Mouse (Mus musculus) midbrain, embryonic 11.5 days (tissue): ENCODE data around the gene Arl10. TPM values are rescaled to one million over a fixed set of nuclear protein-coding genes. Genes with fewer than 3 reads are reported as not detected.

Source experiments
- ATAC-seq: fragments of 200-750 bp; cut with Nextera tagmentation; 2 replicates; pipeline ENCODE4 v1.8.0; 2017; ENCODE audit warnings: moderate TSS enrichment, moderate library complexity; ENCODE audit not compliant: low FRiP score
- DNase-seq: peaks from one replicate; pipeline ENCODE4 v3.0.0; 2015; ENCODE audit warnings: low spot score; ENCODE audit errors: missing footprints
- H3K27ac ChIP-seq: fragments of 300-500 bp; sonication (generic); 2 replicates; pipeline ENCODE4 v1.5.1; 2014; ENCODE audit warnings: low read depth, low read length
- H3K27me3 ChIP-seq: fragments of 300-500 bp; sonication (generic); 2 replicates; pipeline ENCODE4 v1.6.1; 2014; ENCODE audit warnings: mild to moderate bottlenecking, low read length, moderate library complexity, mixed read lengths; ENCODE audit not compliant: control insufficient read depth, insufficient read depth
- H3K36me3 ChIP-seq: fragments of 300-500 bp; sonication (generic); 2 replicates; pipeline ENCODE4 v1.6.1; 2014; ENCODE audit warnings: mild to moderate bottlenecking, low read length, moderate library complexity, mixed read lengths; ENCODE audit not compliant: control insufficient read depth, insufficient read depth
- H3K4me1 ChIP-seq: fragments of 300-500 bp; sonication (generic); 2 replicates; pipeline ENCODE4 v1.6.1; 2014; ENCODE audit warnings: low read length; ENCODE audit not compliant: control insufficient read depth, insufficient read depth
- H3K4me2 ChIP-seq: fragments of 300-500 bp; sonication (generic); 2 replicates; pipeline ENCODE4 v1.6.1; 2014; ENCODE audit warnings: mild to moderate bottlenecking, moderate library complexity
- H3K4me3 ChIP-seq: fragments of 300-500 bp; sonication (generic); 2 replicates; pipeline ENCODE4 v1.5.1; 2014; ENCODE audit warnings: low read depth, low read length
- H3K9ac ChIP-seq: fragments of 300-500 bp; sonication (generic); 2 replicates; pipeline ENCODE4 v1.6.1; 2014; ENCODE audit warnings: low read length
- H3K9me3 ChIP-seq: fragments of 300-500 bp; sonication (generic); 2 replicates; pipeline ENCODE4 v1.6.1; 2016; ENCODE audit warnings: low read length; ENCODE audit not compliant: control insufficient read depth
- WGBS: fragments of 180-500 bp; shearing (Covaris S2); extraction: QIAGEN DNeasy Blood & Tissue Kit; methylation state at CpG from one replicate; pipeline ENCODE4 v1.1.7; 2014; 5-methylcytosine and 5-hydroxymethylcytosine counted together
- polyA plus RNA-seq: library from polyadenylated mRNA; unstranded; fragments of >200 nt; fragmentation: Nextera tagmentation; extraction: Ambion mirVana; gene quantifications from 2 replicates; pipeline ENCODE4 v1.2.1, GENCODE M21; 2014

Arl10 gene
- polyA plus RNA-seq, 1 experiment from 2014 or later = 29.7 TPM

GRCm38 (mm10) chr13:54591776-54592356, 17.1 kb downstream of the Arl10 start:
- Histone ChIP-seq H3K9me3 (no peaks in the 10 kb centered on the region), H3K27me3 (no peaks in the 10 kb centered on the region), H3K36me3 (peaks cover 2% of the 10 kb centered on the region; the same call in 1 of the 2 replicates), H3K27ac (no peak overlapping the region), H3K9ac (no peak overlapping the region), H3K4me3 (no peak overlapping the region), H3K4me1 (peaks cover 15% of the 10 kb centered on the region; the same call in 1 of the 2 replicates), H3K4me2 (no peak overlapping the region)
- DNase-seq = no peak
- 92% methylated on average over 8 of the region's 8 CpGs for WGBS
- ATAC-seq = no peak

- no peaks in the 10 kb centered on the region for H3K9me3 ChIP-seq
- no peaks in the 10 kb centered on the region for H3K27me3 ChIP-seq
- ATAC-seq (no peak), DNase-seq (no peak)
- peaks cover 14% of the 10 kb centered on the region; the same call in 1 of the 2 replicates for H3K4me1 ChIP-seq
- WGBS = 92% methylated on average over 11 of the region's 11 CpGs
- H3K27ac ChIP-seq = no peak overlapping the region
- no peak overlapping the region for H3K4me2 ChIP-seq
- H3K4me3 ChIP-seq = no peak overlapping the region
- H3K9ac ChIP-seq = no peak overlapping the region
- no peaks in the 10 kb centered on the region for H3K36me3 ChIP-seq
These were observed 18.8 kb downstream of the Arl10 start for GRCm38 (mm10) chr13:54593617-54594016.

GRCm38 (mm10) chr13:54596107-54596690, 21.4 kb downstream of the Arl10 start:
- Histone ChIP-seq H3K4me2 (no peak overlapping the region), H3K27ac (no peak overlapping the region), H3K4me1 (peaks cover 2% of the 10 kb centered on the region; the same call in 1 of the 2 replicates), H3K36me3 (no peaks in the 10 kb centered on the region), H3K9ac (no peak overlapping the region), H3K4me3 (no peak overlapping the region), H3K27me3 (no peaks in the 10 kb centered on the region), H3K9me3 (no peaks in the 10 kb centered on the region)
- 82% methylated on average over 8 of the region's 8 CpGs for WGBS
- no peak for ATAC-seq
- DNase-seq = no peak

GRCm38 (mm10) chr13:54596870-54597269, 22.1 kb downstream of the Arl10 start:
- no peak for ATAC-seq
- Histone ChIP-seq H3K9me3 (no peaks in the 10 kb centered on the region), H3K4me3 (no peak overlapping the region), H3K9ac (no peak overlapping the region), H3K27ac (no peak overlapping the region), H3K4me1 (no peaks in the 10 kb centered on the region), H3K27me3 (no peaks in the 10 kb centered on the region), H3K4me2 (no peak overlapping the region), H3K36me3 (no peaks in the 10 kb centered on the region)
- no peak for DNase-seq
- WGBS = 80% methylated on average over 5 of the region's 5 CpGs

- H3K27me3 ChIP-seq = no peaks in the 10 kb centered on the region
- no peak overlapping the region for H3K4me2 ChIP-seq
- H3K9ac ChIP-seq = no peak overlapping the region
These were observed 23.9 kb downstream of the Arl10 start for GRCm38 (mm10) chr13:54598622-54599143.

GRCm38 (mm10) chr13:54602639-54603111, 27.9 kb downstream of the Arl10 start:
- 61% methylated on average over 3 of the region's 3 CpGs for WGBS
- no peaks in the 10 kb centered on the region for H3K36me3 ChIP-seq

More at GRCm38 (mm10) chr13:54598622-54599143, 23.9 kb downstream of the Arl10 start:
- H3K36me3 ChIP-seq = no peaks in the 10 kb centered on the region
- H3K4me1 ChIP-seq = no peaks in the 10 kb centered on the region
- no peak overlapping the region for H3K27ac ChIP-seq
- H3K9me3 ChIP-seq = no peaks in the 10 kb centered on the region
- WGBS = 88% methylated on average over 12 of the region's 12 CpGs
- H3K4me3 ChIP-seq = no peak overlapping the region
- DNase-seq = no peak
- no peak for ATAC-seq

GRCm38 (mm10) chr13:54603501-54603900, 28.7 kb downstream of the Arl10 start:
- no peaks in the 10 kb centered on the region; the same call in 1 of the 2 replicates for H3K27me3 ChIP-seq

More at GRCm38 (mm10) chr13:54602639-54603111, 27.9 kb downstream of the Arl10 start:
- Histone ChIP-seq H3K9me3 (no peaks in the 10 kb centered on the region), H3K4me1 (no peaks in the 10 kb centered on the region), H3K27ac (no peak overlapping the region), H3K27me3 (no peaks in the 10 kb centered on the region), H3K9ac (no peak overlapping the region), H3K4me3 (no peak overlapping the region), H3K4me2 (no peak overlapping the region)
- ATAC-seq = no peak
- no peak for DNase-seq

GRCm38 (mm10) chr13:54604221-54604620, 29.4 kb downstream of the Arl10 start:
- no peak overlapping the region for H3K9ac ChIP-seq
- H3K27ac ChIP-seq = no peak overlapping the region
- no peaks in the 10 kb centered on the region; the same call in 1 of the 2 replicates for H3K27me3 ChIP-seq
- H3K4me1 ChIP-seq = peaks cover 7% of the 10 kb centered on the region; the same call in 1 of the 2 replicates
- WGBS = 36% methylated on average over 4 of the region's 4 CpGs
- no peaks in the 10 kb centered on the region for H3K9me3 ChIP-seq
- no peak for ATAC-seq
- no peaks in the 10 kb centered on the region for H3K36me3 ChIP-seq
- H3K4me3 ChIP-seq = no peak overlapping the region
- H3K4me2 ChIP-seq = no peak overlapping the region
- DNase-seq = no peak

More at GRCm38 (mm10) chr13:54603501-54603900, 28.7 kb downstream of the Arl10 start:
- Histone ChIP-seq H3K4me1 (peaks cover under 1% of the 10 kb centered on the region; the same call in 1 of the 2 replicates), H3K9ac (no peak overlapping the region), H3K27ac (no peak overlapping the region), H3K36me3 (no peaks in the 10 kb centered on the region), H3K4me2 (no peak overlapping the region), H3K9me3 (no peaks in the 10 kb centered on the region), H3K4me3 (no peak overlapping the region)
- ATAC-seq (no peak), DNase-seq (no peak)

GRCm38 (mm10) chr13:54605426-54605825, 30.6 kb downstream of the Arl10 start:
- Histone ChIP-seq H3K27ac (no peak overlapping the region), H3K4me3 (no peak overlapping the region), H3K4me2 (no peak overlapping the region), H3K27me3 (peaks cover 3% of the 10 kb centered on the region; the same call in 1 of the 2 replicates), H3K4me1 (peaks cover 8% of the 10 kb centered on the region; the same call in 1 of the 2 replicates), H3K36me3 (no peaks in the 10 kb centered on the region), H3K9ac (no peak overlapping the region), H3K9me3 (no peaks in the 10 kb centered on the region)
- 82% methylated on average over 5 of the region's 5 CpGs for WGBS
- ATAC-seq = no peak
- DNase-seq = no peak
